Mouse (Mus musculus): ENCODE measurements around the gene Gm34653.
"Not testable (repeated sequence)": the region's sequence is repeated elsewhere in the genome, so short reads cannot be mapped to it uniquely, and the experiment has no call there.

Gm34653 gene

GRCm38 (mm10) chr2:34818492-34818891 lies 14.3 kb upstream of the Gm34653 start:
- no peak for DNase-seq (ENCODE audit: low spot score)

GRCm38 (mm10) chr2:34825827-34826459 lies 6.9 kb upstream of the Gm34653 start, which contains the start of gene Fbxw2:
Gene Fbxw2, minus strand, starts transcription at chr2:34826311.
- peak; percentile 95 for DNase-seq (ENCODE audit: low spot score)

GRCm38 (mm10) chr2:34826460-34827231 lies 6.2 kb upstream of the Gm34653 start:
- DNase-seq (ENCODE audit: low spot score), result no peak

- no peak for DNase-seq (ENCODE audit: low spot score)
These were observed 5.2 kb upstream of the Gm34653 start for GRCm38 (mm10) chr2:34827591-34827990.

GRCm38 (mm10) chr2:34828026-34828425 lies 4.8 kb upstream of the Gm34653 start:
- DNase-seq (ENCODE audit: low spot score), result no peak

- DNase-seq (ENCODE audit: low spot score), result not testable (repeated sequence)
These were observed 2.7 kb upstream of the Gm34653 start for GRCm38 (mm10) chr2:34830066-34830465.

GRCm38 (mm10) chr2:34833624-34834023 lies 817 bp downstream of the Gm34653 start:
- DNase-seq (ENCODE audit: low spot score), result no peak

DNA sequence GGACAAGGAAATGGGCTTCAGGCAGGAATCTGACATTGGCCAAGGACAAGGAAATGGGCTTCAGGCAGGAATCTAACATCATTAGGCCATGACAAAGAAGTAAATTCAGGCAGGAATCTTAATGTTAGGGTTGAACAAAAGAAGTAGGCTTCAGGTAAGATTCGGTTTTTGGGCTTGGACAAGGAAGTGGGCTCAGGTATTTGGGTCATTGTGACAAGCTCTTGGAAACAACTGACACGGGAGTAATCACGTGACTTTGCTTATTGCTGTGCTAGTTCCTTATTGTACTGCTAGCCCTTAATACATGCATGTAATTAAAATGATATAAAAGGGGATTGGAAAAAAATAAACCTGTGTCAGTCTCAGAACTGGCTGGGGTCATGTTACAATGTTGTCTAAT lies 2.9 kb downstream of the Gm34653 start:
- no peak for DNase-seq (ENCODE audit: low spot score)

GRCm38 (mm10) chr2:34840143-34840542 lies 7.3 kb downstream of the Gm34653 start:
- not testable (repeated sequence) for DNase-seq (ENCODE audit: low spot score)

GRCm38 (mm10) chr2:34841706-34842105 lies 8.9 kb downstream of the Gm34653 start:
- DNase-seq (ENCODE audit: low spot score), result no peak

GRCm38 (mm10) chr2:34843211-34843939 lies 10.6 kb downstream of the Gm34653 start:
- no peak for DNase-seq (ENCODE audit: low spot score)

- DNase-seq (ENCODE audit: low spot score), result no peak
These were observed 14.9 kb downstream of the Gm34653 start for GRCm38 (mm10) chr2:34847702-34848101.

- DNase-seq (ENCODE audit: low spot score), result peak; percentile 11
These were observed 22.5 kb downstream of the Gm34653 start for GRCm38 (mm10) chr2:34855265-34855664.

DNA sequence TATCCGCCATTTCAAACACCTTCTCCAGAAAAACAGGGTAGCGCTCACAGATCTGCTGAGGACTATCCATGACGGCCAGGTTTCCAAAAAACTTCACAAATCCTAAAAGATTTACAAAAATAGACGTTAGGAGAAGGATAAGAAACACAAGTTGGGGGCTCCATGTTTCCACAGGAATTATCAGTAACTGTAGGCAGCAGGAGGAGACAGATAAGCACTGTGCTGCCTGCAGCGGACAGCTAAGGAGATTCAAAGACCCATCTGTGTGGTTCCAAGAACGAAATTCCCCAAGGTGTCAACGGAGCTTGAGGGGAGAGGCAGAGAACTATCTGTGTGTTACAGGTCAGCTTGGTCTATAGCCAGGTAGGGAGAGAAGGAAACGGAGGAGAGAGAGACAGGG lies 24.9 kb downstream of the Gm34653 start:
- DNase-seq (ENCODE audit: low spot score), result no peak

GRCm38 (mm10) chr2:34869680-34870079 lies 36.9 kb downstream of the Gm34653 start:
- DNase-seq (ENCODE audit: low spot score), result peak; percentile 3

DNA sequence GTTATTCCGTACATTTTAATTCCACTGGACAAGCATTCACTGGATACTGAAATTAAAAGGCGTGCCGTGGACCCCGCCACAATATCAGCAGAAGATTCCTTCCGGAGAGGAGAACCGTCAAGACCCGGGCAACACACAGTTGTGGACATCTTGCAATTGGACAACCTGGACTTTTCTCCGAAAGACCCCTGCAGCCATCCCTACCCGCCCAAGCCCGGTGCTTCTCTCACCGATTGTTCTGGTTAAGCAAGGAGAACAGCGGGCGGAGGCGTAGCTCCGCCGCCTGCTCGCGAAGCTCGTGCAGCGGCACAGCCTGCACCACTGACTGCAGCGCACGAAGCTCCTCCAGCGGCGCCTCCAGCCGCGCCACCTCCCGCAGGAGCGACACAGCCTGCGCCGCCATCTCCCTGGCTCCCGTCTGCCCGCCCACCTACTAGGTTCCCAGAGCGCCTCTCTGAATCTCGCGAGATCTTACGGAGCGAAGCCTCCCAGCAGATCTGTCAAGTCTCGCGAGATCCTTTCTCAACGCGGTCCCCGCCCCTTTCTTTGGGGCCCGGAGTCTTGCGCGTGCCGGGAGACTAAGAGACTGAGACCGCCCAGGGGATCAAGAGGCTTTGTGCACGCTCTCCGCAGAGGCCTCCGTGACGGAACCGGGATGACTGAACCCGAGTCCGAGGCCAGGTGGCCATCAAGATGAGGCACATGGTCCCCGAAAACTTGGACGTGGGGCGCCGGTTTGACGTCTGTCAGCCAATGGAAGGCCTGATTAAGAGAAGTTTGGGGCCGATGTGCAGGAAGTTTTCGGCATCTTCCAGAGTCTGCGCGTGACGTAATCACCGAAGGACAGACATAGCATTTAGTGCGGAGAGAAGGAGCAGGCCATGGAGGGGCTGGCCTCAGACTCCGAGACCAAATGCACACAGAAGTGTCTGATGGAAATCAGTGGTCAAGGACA lies 38.0 kb downstream of the Gm34653 start:
- peak; percentile 100 for DNase-seq (ENCODE audit: low spot score)

DNA sequence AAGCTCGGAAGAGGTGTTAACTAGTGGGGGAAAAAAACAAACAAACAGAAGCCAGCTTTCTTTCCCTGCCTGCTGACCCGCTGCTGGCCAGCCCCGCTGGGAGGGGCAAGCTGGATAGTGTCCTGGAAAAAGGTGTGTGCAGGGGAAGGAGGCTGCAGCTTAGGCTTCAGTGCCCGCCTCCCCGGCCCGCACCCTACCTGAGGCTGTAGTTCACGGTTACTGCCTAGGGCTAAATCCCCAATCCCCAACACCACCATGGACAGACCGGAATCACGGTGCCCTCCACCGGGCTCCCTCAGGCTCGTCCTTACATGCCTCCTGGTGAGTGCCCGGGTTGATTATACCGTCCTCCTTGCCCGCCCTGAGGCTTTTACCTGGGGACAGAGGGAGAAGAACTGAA lies 41.5 kb downstream of the Gm34653 start, which contains the start of gene Cutal:
TSS of gene Cutal (plus strand) at position 126 of the 400 bp plus-strand sequence.
- peak; percentile 9 for DNase-seq (ENCODE audit: low spot score)

DNA sequence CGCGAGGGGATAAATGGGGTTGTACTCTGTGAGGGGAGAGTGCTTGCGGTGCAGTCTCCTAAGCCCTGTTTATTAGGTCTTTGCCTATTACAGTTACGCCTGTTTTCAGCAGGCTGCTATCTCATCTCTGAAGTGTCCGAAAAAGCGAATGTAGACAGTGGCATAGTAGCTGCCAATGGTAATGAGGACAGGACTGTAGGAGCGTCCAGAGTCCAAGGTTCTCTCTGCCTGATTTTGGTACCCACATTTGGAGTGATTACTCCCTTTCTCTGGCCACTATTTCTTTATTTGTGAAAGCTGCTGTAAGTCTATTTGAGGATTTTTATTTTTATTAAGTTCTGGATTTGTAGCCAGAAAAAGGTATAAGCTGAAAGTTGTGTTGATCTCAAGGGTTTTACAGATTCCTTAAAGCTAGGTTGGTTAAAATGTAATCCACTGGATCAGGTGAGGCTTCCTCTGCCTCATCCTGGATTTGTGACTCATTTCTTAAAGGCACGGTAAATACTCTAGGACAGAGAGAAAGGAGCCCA lies 42.1 kb downstream of the Gm34653 start, which contains the start of gene Psmd5:
TSS of gene Psmd5 (minus strand) at position 153 of the 530 bp plus-strand sequence.
- DNase-seq (ENCODE audit: low spot score), result peak; percentile 13

- no peak for DNase-seq (ENCODE audit: low spot score)
These were observed 47.2 kb downstream of the Gm34653 start for GRCm38 (mm10) chr2:34880054-34880453.

DNA sequence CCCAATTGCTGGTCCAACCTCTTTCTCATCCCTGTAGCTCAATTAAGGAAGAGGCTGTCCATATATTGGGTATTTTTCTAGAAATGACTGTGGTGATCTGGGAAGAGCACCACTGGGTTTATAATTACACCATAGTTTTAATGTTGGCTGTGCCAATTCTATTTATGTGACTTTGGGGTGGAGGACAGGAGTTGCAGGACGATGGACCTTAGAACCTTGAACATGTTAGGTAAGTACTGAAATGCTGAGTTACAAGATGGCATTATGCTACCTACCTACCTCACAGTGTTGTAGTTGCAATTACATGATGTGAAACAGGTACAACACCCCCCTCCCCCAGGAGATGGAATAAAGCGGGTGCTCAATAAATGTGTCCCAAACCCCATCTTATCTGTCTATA lies 50.0 kb downstream of the Gm34653 start:
- DNase-seq (ENCODE audit: low spot score), result no peak

DNA sequence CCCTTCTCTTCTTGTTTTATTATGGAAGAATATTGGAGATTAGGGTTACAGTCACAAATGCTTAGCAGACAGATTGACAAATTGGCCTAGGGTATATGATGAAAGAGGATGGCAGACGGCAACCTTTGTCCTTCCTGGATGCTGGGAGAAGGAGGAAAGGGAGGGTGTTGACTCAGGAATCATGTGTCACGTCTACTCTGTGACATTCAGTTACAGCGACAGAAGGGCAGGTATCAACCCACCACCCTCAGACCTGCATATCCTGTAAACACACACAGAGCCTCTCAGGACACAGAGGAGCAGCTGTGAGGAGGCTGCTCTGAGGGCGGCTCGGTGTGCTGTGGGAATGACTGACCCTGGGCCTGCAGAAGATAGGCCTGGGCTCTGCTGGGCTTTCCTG lies 50.4 kb downstream of the Gm34653 start:
- no peak for DNase-seq (ENCODE audit: low spot score)

Data from retina, embryonic 14.5 days (tissue).